13 mouse cellular contexts compared by ENCODE assay signal in the genomic region with DNA sequence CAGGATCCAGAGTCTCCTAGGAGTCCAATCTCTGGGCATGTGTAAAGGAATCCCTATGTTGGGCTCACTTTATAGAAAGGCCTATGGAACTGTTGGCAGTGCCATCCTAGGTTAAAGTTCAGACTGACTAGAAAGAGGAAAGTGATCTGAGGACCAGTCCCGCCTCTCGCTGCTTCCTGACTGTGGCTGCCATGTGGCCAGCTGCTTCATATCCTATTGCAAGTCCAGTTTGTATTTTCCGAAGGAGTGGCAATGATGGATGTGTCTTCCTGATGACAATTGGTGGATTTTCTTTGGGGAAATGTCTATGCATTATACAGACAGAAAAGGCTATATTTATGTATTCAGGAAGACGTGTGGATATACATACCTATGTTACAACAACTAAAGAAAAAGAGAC.
"Had no signal": no experiment of that assay in that cellular context is flagged by ENCODE, and none has a peak within 500 bp of the region (broad histone marks: within the 10 kb centered on the region; RNA-seq: fewer than 3 reads in every experiment).

No protein-coding gene starts in this region.

- DNase-seq: kidney, adult 11 months; kidney, adult 9 months; kidney, postnatal 10 days; kidney, postnatal 4 days; liver, embryonic 13.5 days; liver, postnatal 0 days; right cerebral cortex, postnatal 14 days; thymus, adult 2 months; thymus, postnatal 25 days had no signal

- H3K9me3 ChIP-seq: limb, embryonic 10.5 days; midbrain, embryonic 13.5 days; stomach, embryonic 15.5 days had no signal

- H3K4me3 ChIP-seq: layer of hippocampus, adult 2 months; limb, embryonic 10.5 days; liver, embryonic 13.5 days; midbrain, embryonic 13.5 days; stomach, embryonic 15.5 days had no signal

- H3K27me3 ChIP-seq: liver, embryonic 13.5 days; midbrain, embryonic 13.5 days; stomach, embryonic 15.5 days had no signal

- H3K4me1 ChIP-seq: liver, embryonic 13.5 days; midbrain, embryonic 13.5 days; stomach, embryonic 15.5 days had no signal

- ATAC-seq: liver, postnatal 0 days; midbrain, embryonic 13.5 days had no signal

- H3K27ac ChIP-seq: layer of hippocampus, adult 2 months; limb, embryonic 10.5 days; liver, embryonic 13.5 days; midbrain, embryonic 13.5 days; stomach, embryonic 15.5 days had no signal

- H3K36me3 ChIP-seq: limb, embryonic 10.5 days; liver, embryonic 13.5 days; midbrain, embryonic 13.5 days; stomach, embryonic 15.5 days had no signal
